Mouse (Mus musculus) granulocyte monocyte progenitor cell, adult 5-6 weeks (primary cell): Measurements from ENCODE around the gene Uqcrfs1. TPM values are rescaled to one million over a fixed set of nuclear protein-coding genes. Genes with fewer than 3 reads are reported as not detected.
A peak's percentile ranks its signal among the peaks of the same experiment; 100 is the strongest.

ENCODE experiments used
- ATAC-seq: replicated peaks from 2 replicates; pipeline ENCODE4 v1.8.0; 2016; ENCODE audit warnings: mild to moderate bottlenecking, moderate TSS enrichment, inconsistent platforms; ENCODE audit not compliant: poor library complexity, severe bottlenecking
- total RNA-seq, 2 experiments: library from RNA; stranded (forward) in 1 of 2; stranded (reverse) in 1 of 2; fragments of 200-712, 200-1000 nt in 1 of 2; fragments of >200 nt in 1 of 2; fragmentation: Nextera tagmentation in 1 of 2; gene quantifications; 2 replicates each; pipeline ENCODE4 v1.2.3; 2014 to 2017

Uqcrfs1 gene
- total RNA-seq, 2 experiments from 2014 or later = 127 to 182 TPM

DNA sequence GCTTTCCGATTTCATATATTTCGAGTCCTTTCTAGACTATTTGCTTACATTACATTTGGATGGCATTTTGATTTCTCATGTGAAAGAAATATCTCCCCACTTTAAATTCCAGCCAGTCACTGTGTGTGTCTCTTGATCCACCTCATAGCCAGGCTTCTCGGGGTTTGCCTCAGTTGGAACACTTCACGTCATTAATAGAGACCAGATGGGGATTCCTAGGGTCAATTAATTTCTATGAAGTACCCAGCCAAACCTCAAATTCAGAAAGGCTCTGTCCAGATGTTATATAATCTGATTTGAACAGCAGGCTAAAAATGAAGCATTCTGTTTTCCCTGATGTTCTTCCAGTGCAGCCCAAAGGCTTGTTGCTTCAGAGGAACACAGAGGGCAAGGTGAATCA lies 37.5 kb downstream of the Uqcrfs1 start:
- ATAC-seq = no peak

DNA sequence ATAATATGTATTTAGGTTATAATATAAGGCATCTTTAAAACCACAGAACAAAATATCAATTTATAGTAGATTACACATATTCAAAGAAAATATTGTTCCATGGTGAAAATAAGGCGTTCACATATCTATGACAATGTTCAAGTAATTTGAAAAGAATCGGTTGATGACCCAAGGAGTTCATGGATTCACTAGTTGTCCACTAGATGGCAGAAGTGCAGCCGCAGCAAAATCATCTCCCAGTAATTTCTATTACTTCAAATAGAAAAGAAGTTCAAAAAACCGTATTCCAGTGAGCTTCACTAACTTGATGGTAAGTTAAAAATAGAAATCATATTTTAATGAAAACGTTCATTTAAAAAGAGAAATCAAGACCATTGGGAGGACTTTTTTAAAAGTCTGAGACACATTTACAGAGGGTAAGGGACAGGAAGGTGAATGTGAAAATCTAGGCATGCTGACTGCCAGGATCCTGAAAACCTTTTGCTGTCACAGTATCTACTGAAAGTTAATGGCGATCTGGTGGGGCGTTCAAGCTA lies 43.2 kb downstream of the Uqcrfs1 start:
- peak; percentile 48; the same call in 1 of the 2 replicates for ATAC-seq

Other genes with a start within 250 kb of the Uqcrfs1 start
- gene Agtr1a, start 208.9 kb downstream of the Uqcrfs1 start, total RNA-seq (2014; fragmentation: Nextera tagmentation) = not detected in 2 replicates
- not detected in 2 replicates for gene Agtr1a, start 208.9 kb downstream of the Uqcrfs1 start, total RNA-seq (2017)
- gene Dusp22, start 114.6 kb upstream of the Uqcrfs1 start, total RNA-seq (2014; fragmentation: Nextera tagmentation) = 3.7 and 11.7 TPM in 2 replicates
- gene Dusp22, start 114.6 kb upstream of the Uqcrfs1 start, total RNA-seq (2017) = 0.73 and 1.6 TPM in 2 replicates
- not detected in 2 replicates for gene Irf4, start 203.9 kb upstream of the Uqcrfs1 start, total RNA-seq (2014; fragmentation: Nextera tagmentation)
- 0.26 and 0.36 TPM in 2 replicates for gene Irf4, start 203.9 kb upstream of the Uqcrfs1 start, total RNA-seq (2017)